Mouse (Mus musculus) thymus, adult 2 months (tissue): Measurements from ENCODE around the gene 9630041A04Rik.

Source experiments
- CTCF ChIP-seq: fragments of 200-500 bp; IDR thresholded peaks from 2 replicates; pipeline ENCODE4 v1.5.1; 2012; ENCODE audit warnings: mild to moderate bottlenecking, control low read depth, low read length, moderate library complexity, borderline replicate concordance; ENCODE audit not compliant: control insufficient read depth, poor library complexity, insufficient read depth; ENCODE audit errors: extremely low read depth
- POLR2A ChIP-seq: fragments of 200-500 bp; IDR thresholded peaks from 2 replicates; pipeline ENCODE4 v1.6.1; 2012; ENCODE audit warnings: mild to moderate bottlenecking, low read length, control low read depth, moderate library complexity; ENCODE audit not compliant: control insufficient read depth, poor library complexity, insufficient read depth; ENCODE audit errors: extremely low read depth

- TF ChIP-seq CTCF (no peak), POLR2A (no peak)
These were observed 63.2 kb downstream of the 9630041A04Rik start for GRCm38 (mm10) chr9:101924829-101925228.
